Mouse (Mus musculus): ENCODE data around the gene Cnmd.

Cnmd gene

DNA sequence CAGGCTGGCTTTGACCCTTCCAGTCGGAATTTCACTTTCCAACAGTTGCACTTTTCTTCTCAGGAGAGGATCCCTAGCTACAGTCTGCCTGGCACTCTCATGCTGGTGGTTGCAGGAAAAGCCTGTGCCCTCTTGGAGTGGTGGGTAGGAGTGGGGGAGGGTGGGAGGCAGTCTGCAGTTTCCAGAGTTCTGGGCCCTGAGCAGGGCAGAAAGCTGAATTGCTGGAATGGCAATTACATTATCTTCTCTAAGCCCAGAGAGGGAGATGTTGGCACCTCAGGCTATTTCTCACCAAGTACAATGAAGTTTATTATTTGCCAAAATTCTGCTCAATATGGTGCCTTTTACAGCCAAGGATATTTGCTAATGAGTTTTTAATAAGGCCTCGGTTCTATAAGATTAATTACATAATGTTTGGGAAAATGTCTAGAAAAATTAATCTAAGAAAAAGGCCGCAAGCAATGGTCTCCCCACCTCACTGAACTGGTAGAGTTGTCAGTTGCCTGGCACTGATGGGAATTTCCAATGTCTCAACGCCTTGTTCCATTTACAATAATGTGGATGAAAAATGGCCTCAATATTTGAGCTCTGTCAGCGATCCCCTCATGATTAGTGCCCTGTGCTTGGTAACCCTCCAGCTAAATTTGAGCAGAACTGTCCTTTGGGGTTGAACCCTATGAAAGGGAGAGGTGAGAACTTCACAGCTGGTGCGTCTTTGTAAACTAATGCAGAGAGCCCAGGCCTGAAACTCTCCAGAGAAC is 3.0 kb downstream of the Cnmd start:
- POLR2A ChIA-PET = interaction anchor here in 1 of 4 experiments (0.6 kb wide), 1 partner anchor 20 kb away, joined by 8 read pairs; no protein-coding TSS in a partner anchor
- CTCF ChIA-PET = interaction anchor here in 1 of 4 experiments (0.6 kb wide), 1 partner anchor 372 kb away, joined by 4 read pairs; no protein-coding TSS in a partner anchor

DNA sequence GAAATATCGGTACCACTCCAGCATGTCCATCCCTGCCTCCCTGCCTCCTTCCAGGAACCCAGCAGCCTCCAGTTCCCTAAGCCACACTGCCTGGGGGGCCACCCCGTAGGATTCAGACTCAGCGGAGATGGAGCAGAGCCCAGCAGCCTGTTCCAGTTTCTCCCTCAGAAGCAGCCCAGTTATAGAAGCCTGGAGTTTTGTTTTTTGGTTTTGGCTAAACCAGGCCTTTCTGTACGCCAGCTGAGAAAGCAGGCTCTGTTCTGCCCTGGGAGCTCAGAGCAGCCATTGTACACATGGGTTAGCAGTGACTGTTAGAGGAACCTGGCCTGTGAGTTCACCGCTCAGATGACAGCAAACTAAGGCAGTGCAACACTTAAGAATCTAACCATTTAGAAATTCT is 3.7 kb downstream of the Cnmd start:
- ChIA-PET POLR2A (interaction anchor here in 1 of 4 experiments (0.6 kb wide), 1 partner anchor 19 kb away, joined by 8 read pairs; no protein-coding TSS in a partner anchor), CTCF (interaction anchor here in 1 of 4 experiments (0.6 kb wide), 1 partner anchor 373 kb away, joined by 4 read pairs; no protein-coding TSS in a partner anchor)

DNA sequence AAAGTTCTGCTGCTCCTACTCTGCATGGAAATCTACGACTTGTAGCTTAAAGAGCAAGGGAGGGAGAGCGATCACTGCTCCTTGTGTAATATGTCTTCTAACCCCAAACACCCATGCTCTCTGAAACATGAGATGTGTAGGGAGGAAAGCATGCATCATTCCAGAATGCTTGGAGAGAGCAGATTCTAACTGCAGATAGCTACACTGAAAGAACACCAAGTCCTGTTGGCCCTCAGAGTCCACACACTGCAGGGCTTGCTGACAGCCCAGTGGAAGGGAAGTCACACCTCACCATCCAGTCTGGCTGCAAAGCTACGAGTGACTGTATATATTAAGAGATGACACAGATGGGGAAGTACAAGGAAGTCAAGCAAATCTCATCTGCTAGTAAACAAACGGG is 9.3 kb downstream of the Cnmd start:
- CTCF ChIA-PET = interaction anchor here in 1 of 4 experiments (0.6 kb wide), 1 partner anchor 36 kb away, joined by 4 read pairs; no protein-coding TSS in a partner anchor

DNA sequence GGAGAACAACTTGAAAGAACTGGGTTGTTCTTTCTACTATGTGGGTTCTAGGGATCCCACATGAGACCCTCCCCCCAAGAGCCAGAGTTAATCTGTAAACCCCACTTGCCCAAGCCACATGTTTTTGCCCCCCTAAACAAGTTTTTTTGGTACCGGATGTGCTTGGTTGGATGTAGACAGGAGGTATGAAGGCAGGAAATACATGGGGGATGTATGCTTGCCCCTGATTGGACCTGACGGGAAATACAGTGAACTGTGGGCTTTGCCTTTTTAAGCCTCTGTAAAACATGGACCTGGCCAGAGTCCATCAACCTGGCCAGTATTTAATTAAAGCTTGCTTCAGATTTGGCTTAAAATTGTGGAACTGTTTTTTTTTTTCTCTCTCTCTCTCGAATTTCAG is 12.3 kb downstream of the Cnmd start:
- POLR2A ChIA-PET = no interaction called here
- CTCF ChIA-PET = no interaction called here

More for the DNA sequence above, 9.3 kb downstream of the Cnmd start:
- POLR2A ChIA-PET = interaction anchor here in 1 of 4 experiments (0.5 kb wide), 1 partner anchor 680 kb away, joined by 3 read pairs; no protein-coding TSS in a partner anchor

DNA sequence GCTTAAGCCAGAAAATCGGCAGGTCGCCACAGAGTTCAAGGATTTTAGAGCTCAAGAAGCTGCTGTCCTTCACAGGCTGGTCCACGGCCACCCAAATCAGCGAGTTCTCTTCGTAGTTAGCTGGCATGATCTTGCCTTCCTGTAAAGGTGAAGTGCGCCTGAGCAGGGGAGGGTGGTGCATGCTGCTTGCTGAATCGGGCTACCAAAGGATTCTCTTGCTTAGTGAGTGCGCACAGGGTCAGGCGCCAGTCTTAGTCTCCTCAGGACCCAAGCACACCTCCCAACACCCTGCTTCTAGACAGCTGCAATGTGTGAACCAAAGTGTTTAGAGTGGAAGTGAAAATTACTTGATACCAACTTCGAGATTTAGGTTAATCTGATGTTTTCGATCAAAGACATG is 16.6 kb downstream of the Cnmd start:
- ChIA-PET POLR2A (interaction anchor here in 2 of 4 experiments (0.9 kb wide), 2 partner anchors 22 to 598 kb away, joined by 3 to 5 read pairs; no protein-coding TSS in a partner anchor), CTCF (no interaction called here)

DNA sequence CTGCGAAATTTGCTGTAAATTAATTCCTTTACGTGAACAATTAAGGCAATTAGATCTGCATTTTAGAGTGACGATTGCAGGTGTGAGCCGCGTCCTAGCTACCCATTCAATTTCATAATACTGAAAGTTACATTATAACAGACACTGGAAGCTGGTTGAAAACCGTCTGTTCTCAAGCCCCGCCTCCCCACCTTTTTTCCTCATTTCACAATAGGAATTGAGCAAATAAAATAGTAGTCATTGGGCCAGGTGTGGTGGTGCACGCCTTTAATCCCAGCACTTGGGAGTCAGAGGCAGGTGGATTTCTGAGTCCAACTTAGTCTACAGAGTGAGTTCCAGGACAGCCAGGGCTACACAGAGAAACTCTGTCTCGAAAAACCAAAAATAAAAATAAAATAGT is 19.9 kb downstream of the Cnmd start:
- ChIA-PET POLR2A (no interaction called here), CTCF (no interaction called here)

DNA sequence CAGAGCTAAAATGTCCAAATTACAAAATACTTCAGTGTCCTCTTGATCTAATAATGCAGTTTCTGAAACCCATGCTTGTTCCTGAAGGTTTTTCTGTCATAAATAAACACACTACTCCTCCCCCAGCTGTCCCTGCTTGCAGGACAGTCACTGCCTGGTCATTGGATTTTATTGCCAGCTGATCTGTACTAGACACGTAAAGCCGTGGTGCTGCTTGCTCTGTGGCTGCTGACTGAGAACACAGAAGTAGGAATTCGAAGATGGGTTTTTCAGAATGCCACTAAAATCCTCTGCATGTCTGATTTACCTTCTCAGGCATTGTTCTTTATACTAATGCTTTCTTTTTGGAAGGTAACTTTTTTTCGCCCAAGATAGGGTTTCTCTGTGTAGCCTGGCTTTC is 25.2 kb downstream of the Cnmd start:
- ChIA-PET POLR2A (no interaction called here), CTCF (interaction anchor here in 1 of 4 experiments (0.9 kb wide), 1 partner anchor 19 kb away, joined by 3 read pairs; no protein-coding TSS in a partner anchor)

DNA sequence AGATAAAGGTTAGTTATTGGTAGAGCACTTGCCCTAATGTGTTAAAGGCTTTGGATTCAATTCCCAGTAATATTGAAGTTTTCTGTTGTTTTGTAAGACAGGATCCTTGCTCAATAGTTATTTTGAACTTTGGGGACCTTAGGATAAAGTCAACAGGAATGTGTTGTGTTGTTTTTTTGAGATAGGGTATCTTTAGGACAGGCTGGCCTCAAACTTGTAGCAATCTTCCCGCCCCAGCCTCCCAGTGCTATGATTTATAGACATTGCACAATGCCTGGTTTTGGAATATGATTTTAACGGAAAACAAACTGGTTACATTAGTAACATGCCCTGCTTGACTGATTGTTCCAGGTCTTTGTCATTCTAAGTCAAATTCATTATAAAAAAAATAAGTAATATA is 28.8 kb downstream of the Cnmd start:
- CTCF ChIA-PET = no interaction called here
- POLR2A ChIA-PET = interaction anchor here in 1 of 4 experiments (2.3 kb wide), 1 partner anchor 46 kb away, joined by 5 read pairs; the partner anchor contains the start of gene Sugt1

DNA sequence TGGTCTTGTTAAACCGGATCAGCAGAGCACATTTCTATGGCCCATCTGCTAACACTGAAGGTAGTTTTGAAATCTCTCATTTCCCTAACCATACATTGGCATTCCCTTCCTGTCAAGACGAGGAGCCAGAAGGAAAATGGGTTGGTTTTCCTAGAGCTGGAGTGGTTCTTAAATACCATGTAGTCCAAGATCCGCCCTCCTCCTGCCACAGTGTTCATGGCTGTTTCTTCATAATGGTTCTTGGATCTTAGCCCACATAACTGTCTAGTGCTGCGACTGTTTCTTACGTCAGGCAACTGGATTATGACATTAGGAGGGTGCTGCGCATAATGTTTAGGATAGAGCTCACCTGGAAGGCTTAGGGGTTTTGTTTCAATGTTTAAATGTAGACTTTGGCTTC is 29.6 kb downstream of the Cnmd start:
- ChIA-PET POLR2A (interaction anchor here in 1 of 4 experiments (2.3 kb wide), 1 partner anchor 45 kb away, joined by 5 read pairs; the partner anchor contains the start of gene Sugt1), CTCF (no interaction called here)

DNA sequence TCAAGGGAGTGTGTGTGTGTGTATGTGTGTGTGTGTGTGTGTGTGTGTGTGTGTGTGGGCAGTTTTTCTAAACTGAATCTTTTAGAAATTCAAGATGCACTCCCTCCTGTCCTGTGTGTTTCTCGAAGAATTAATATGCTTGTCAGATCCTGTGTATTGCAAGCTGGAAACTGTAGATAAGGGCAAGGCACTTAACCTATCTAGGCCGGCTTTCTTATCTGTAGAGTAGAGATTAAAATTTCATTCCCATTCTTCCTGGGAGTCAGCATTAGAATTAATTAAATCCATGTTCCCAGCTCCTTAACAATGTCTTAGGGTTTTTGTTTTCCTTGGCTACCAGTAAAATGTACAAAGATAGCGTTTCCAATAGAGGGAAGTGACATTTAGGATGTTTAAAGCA is 40.8 kb downstream of the Cnmd start:
- ChIA-PET CTCF (no interaction called here), POLR2A (interaction anchor here in 1 of 4 experiments (2.3 kb wide), 1 partner anchor 21 kb away, joined by 7 read pairs; no protein-coding TSS in a partner anchor)

DNA sequence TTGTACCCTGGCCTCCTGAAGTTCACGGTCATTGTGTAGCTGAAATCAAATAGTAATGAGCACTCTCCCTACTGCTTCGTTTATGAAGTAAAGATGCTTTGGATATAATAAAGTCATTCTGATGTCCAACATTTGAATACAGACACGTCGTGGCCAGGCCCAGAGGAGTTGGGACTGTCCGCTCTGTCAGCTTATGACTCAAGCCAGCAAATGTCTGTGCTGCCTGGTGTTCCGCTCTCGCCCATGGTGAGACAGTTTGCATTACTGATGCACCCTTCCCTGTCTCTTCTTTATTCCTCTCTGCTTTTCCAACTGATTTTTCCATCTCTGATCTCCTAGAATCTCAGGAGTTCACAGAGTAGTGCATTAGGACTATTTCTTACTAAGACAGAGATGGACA is 42.2 kb downstream of the Cnmd start:
- ChIA-PET POLR2A (interaction anchor here in 3 of 4 experiments (0.6 to 2.3 kb wide), 6 partner anchors 9 to 616 kb away, joined by 3 to 7 read pairs (median 3); partner anchors contain the start of gene Sugt1 (in 1 of the 3)), CTCF (interaction anchor here in 1 of 4 experiments (0.6 kb wide), 1 partner anchor 152 kb away, joined by 3 read pairs; no protein-coding TSS in a partner anchor)

DNA sequence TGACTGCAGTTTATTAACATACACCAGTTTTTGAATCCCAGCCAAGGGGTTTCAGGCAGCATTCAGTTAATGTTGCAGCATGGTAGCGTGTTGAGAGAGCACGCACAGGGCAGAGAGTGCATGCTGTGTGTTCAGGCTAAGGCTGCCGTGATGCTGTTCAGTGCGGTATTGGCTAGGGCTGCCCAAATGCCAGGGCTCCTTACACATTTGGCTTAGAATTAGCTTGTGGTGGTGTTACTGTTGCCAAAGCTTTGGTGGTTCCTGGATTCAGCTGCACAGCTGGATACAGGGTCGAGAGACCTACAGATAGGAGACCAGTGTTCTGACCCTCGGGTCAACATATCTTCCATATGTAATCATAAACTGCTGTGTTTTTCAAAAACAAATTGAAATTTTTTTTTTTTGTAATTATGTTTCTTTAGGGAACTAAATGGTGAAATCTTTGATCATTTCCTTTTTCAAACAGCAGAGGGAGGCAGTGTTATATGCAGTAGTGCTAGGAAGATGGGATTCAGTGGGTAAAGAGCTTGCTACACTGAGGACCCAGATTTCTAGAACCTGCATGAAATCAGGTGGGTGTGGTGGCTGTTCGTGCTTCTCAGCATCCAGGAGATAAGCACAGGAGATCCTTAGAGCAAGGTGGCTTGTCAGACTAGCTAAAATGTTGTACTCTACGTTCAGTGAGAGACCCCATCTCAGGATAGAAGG is 44.7 kb downstream of the Cnmd start:
- POLR2A ChIA-PET = interaction anchor here in 3 of 4 experiments (0.5 to 1.9 kb wide), 6 partner anchors 9 to 30 kb away, joined by 3 to 8 read pairs (median 4); partner anchors contain the start of gene Sugt1 (in 1 of the 3)
- CTCF ChIA-PET = interaction anchor here (0.5 to 1.5 kb wide), 14 partner anchors 9 to 884 kb away, joined by 3 to 6 read pairs (median 4); partner anchors contain the start of gene Sugt1 (in 1 of the 4)

DNA sequence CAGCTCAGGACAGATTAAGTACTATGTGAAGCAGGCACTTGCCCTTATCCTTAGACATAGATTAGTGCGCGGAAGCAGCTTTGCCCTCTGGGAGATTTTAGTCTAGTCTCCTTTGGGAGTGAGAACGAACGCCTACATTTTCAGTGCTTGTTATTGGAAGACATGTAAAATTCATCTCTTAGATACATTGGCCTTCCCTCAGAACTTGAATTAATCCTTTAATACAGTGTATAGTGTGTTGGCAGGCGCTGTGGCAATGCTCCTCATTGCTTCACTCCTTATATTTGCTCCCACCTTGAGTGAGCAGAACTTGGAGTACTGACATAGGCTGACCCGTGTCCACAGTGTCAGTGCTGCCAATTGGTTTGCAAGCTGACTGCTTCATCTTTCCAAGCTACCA is 53.7 kb downstream of the Cnmd start:
- ChIA-PET CTCF (interaction anchor here in 2 of 4 experiments (0.6 to 1.0 kb wide), 4 partner anchors 9 to 608 kb away, joined by 3 to 5 read pairs (median 3); no protein-coding TSS in a partner anchor), POLR2A (interaction anchor here in 3 of 4 experiments (1.0 to 2.1 kb wide), 7 partner anchors 10 to 24 kb away, joined by 3 to 8 read pairs (median 4); partner anchors contain the start of gene Sugt1 (in 3 of the 3))

DNA sequence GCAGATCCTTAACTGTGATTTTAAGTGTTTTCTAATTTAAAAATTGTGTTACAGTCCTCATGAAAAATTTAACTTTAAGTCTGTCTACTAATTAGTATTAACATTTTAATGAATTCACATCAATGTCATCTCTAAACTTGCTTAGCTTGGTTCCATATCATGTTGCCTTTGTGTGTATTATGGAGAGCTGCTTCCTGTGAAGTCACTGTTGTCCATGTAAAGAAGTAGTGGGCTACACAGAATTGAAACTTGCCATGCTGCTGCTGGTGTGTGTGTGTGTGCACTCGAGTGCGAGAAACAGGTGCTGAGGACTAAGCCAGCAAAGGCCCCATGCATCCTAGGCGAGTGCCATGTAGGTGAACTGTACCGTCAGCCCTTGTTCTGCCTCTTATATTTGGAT is 54.6 kb downstream of the Cnmd start:
- POLR2A ChIA-PET = interaction anchor here in 3 of 4 experiments (0.7 to 2.1 kb wide), 7 partner anchors 9 to 24 kb away, joined by 3 to 8 read pairs (median 3); partner anchors contain the start of gene Sugt1 (in 2 of the 3)
- CTCF ChIA-PET = no interaction called here

DNA sequence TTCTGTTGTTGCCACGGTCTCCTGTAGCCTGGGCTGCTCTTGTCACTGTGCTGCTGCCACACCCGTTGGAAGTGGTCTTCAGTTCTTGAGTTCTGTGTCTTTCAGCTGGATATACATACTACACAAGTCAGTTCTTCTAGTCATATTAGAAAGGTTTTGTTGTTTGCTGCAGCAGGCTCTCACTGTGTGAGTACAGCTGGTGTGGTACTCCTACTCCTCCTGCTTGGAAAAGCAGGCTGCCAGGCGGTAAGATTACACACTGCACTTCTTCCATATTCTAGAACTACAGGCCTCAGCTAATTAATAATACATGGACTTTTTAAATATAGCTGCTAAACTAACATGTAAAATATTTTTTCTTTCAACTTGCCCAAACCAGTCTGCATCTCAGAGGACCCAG is 55.1 kb downstream of the Cnmd start:
- POLR2A ChIA-PET = interaction anchor here in 2 of 4 experiments (0.9 to 2.1 kb wide), 6 partner anchors 11 to 23 kb away, joined by 3 to 8 read pairs (median 3); partner anchors contain the start of gene Sugt1 (in 2 of the 2)
- CTCF ChIA-PET = no interaction called here

DNA sequence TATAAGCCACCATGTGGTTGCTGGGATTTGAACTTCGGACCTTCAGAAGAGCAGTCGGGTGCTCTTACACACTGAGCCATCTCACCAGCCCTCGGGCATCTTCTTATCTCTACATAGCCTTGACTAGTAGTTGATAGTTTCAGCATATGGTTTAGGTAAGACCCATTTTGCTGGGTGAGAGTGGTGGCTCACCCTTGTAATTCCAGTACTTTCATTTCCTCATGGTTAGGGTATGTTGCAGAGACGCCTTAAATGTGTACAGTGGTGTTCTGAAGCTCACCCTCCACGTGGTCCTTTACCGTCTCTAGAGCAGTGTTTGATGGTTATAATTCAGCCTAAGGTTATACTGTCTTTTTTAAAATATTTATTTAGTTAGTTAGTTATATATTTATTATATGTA is 55.6 kb downstream of the Cnmd start:
- ChIA-PET CTCF (no interaction called here), POLR2A (interaction anchor here in 2 of 4 experiments (0.7 to 1.7 kb wide), 5 partner anchors 16 to 113 kb away, joined by 3 to 7 read pairs (median 5); partner anchors contain the start of gene Sugt1 (in 1 of the 2))

DNA sequence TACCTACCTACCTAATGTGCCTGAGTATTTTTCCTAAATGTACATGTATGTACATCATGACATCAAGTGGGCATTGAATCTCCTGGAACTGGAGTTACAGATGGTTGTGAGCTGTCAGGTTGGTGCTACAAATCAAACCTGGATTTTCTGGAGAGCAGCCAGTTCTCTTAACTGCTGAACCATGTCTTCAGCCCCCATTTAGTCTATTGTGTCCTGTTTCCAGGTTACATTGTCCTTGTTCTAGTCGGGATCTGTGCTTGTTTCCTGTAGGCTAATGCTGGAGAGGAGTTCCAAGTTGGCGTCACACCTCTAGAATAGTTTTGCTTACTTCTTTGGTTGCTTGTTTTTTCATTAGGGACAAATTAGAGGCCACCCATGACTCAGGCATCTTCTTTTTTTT is 56.1 kb downstream of the Cnmd start:
- POLR2A ChIA-PET = interaction anchor here in 2 of 4 experiments (0.7 to 2.8 kb wide), 5 partner anchors 15 to 113 kb away, joined by 3 to 9 read pairs (median 7); partner anchors contain the start of gene Sugt1 (in 2 of the 2)
- CTCF ChIA-PET = no interaction called here

DNA sequence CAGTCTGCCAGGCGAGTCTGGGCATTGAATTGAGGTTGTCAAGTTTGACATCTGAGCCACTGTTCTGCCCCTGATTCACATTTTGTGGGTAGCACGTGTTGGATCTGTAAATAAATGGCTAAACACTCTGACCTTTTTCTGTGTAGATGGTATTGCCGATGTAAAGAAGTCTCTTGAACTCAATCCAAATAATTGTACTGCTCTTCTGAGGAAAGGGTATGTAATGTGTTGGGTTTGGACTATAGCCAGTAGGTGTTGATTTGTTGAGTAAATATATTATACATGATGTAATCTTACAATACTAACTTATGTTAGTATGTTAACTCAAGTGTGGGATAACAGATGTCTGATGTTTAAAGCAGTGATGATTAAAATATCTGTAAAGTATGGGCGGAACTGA is 65.4 kb downstream of the Cnmd start:
- ChIA-PET CTCF (no interaction called here), POLR2A (interaction anchor here in 2 of 4 experiments (1.0 to 2.8 kb wide), 2 partner anchors 9 kb away, joined by 4 to 13 read pairs; partner anchors contain the start of gene Sugt1 (in 2 of the 2))

DNA sequence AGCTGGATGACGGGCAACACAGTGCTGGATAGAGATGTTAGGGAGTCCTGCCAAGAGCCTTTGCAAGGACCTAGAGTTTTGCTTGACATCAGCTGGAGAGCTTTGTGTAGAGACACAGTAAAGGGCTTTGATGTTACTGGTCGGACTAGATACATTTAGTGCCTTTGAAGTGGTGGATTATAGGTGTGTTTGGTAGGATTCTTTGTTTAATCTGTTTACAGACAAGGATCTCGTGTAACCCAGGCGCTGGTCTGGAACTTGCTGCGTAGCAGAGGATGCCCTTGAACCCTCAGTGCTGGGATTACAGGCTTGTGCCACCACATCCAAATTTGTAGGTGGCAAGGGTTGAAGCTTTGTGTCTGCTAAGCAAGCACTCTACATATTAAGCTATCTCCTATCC is 67.9 kb downstream of the Cnmd start:
- POLR2A ChIA-PET = interaction anchor here in 3 of 4 experiments (0.7 to 2.6 kb wide), 6 partner anchors 10 to 168 kb away, joined by 3 to 12 read pairs (median 5); partner anchors contain the start of gene Kbtbd7 (in 1 of the 3)

More for the DNA sequence above, 67.9 kb downstream of the Cnmd start:
- CTCF ChIA-PET = interaction anchor here in 1 of 4 experiments (0.5 to 0.6 kb wide), 2 partner anchors 23 to 41 kb away, joined by 3 to 5 read pairs; no protein-coding TSS in a partner anchor
